Mouse (Mus musculus) lung, postnatal 36 days (tissue): Measurements from ENCODE around the gene Poll.
"Not testable (repeated sequence)": the region's sequence is repeated elsewhere in the genome, so short reads cannot be mapped to it uniquely, and the experiment has no call there.

Source experiments
- DNase-seq: peaks from one replicate; pipeline ENCODE4 v3.0.0; 2022; ENCODE audit warnings: mixed read lengths

Poll gene

GRCm38 (mm10) chr19:45577141-45577750 is 16.9 kb upstream of the Poll start:
- DNase-seq = no peak

DNA sequence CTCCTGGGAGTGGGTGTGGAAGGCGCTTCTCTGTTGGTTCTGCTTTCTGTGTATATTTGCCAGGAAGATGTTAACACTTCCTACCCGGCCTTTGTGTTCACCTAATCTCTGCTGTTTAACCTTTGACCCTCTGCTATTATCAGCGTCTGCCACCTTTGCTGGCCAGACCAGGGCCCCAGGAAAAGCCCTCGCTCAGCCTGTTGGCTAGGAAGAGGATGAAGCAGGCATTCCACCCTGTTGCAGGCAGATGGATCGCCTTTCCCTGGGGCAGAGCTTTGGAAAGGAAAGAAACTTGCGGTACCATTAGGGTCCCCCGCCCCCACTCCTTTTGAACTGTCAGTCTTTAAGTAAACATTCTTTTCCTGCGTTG is 15.3 kb upstream of the Poll start:
- no peak for DNase-seq

DNA sequence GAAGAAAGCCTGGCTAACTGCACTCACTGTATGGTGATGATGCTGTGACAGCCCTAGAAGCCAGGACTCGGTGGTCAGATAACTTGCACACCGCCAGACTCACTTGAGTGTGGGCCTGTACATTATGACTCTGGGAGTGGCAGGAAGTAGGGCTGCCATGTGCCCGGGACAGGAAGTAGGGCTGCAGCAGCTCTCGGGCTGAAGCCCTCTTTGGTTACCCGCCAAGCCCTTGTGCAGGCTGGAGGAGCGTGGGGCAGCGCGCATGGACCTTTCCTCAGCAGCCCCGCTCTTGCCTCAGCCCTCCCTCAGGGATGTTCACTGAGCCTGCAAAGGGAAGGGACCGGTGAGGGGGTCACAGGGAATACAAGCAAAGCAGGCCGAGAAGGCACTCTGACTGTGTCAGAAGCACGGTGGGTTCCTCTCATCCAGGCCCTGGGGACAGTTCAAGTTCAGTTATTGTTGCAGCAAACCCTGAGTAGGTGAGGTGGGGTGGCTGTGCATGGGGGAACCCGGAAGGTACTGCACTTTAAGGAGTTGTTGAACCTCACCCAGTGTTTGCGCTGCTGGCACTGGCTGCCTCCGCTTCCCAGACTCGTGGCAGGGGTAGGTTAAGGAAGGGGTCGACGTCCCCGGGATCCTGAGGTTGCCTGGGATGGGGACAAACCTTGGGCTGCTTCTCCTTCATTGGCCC is 14.8 kb upstream of the Poll start:
- peak; percentile 62 for DNase-seq

DNA sequence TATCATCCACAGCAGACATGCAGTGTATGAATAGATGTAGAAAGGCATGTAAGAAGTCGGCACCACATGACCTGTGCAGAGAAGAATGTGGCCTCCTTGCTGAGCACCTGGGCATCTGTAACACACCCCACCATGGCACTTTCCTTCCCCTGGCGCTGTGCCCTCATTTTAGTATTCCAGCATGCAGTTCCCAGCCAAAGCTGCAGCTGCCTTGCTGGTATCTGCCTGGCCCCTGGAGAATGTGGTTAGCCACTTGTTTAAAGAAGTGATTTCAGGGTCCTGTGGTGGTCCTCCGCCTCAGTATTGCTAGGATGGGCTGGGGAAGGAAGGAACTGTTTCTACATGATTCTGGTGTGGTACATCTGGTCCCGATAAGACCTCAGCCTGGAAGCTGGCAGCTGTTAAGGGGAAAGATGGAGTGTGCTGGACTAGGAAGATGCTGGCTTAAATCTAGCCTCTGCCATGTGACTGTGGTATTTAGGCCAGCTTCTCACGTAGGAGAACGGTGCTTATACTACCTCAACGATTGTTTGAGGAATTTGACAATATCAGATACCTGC is 14.1 kb upstream of the Poll start:
- peak; percentile 34 for DNase-seq

- peak; percentile 87 for DNase-seq
These were observed 13.5 kb upstream of the Poll start for GRCm38 (mm10) chr19:45573861-45574267.

DNA sequence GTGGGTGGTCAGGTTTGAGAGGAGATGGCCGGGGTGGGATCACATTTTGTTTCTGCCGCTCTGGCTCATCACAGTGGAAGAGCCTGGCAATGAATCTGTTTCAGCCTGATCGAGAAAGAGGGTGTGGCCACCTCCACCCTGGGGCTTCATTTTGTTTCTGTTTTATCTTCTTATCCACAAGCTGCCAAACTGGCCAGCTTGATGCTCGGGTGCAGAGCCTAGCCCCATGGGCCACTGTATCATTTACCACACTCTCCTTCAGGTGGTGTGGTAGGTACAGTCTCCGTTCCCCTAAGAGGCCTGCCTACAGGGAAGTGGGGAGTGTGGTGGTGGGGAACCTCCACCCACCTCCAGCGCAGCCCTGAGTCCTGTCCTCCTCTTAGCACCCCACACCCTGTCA is 12.7 kb upstream of the Poll start:
- no peak for DNase-seq

DNA sequence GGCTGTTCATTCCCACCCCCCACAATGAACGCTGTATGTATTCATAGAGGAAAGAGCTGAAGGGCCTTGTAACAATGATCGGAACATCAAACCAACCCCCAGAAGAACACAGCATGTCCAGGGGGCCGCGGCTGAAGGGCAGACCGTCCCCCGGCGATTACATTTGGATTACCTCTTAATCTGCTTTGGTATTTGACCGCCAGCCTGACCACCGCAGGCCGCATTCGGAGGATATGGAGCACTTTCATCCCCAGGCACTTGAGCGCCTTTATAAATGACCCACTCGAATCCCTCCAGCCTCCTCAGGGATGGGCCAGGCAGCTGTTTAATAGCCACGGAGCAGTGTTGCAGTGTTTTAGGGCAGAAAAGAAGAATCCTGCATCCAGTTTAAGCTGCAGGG is 7.0 kb upstream of the Poll start:
- no peak for DNase-seq

- no peak for DNase-seq
These were observed 5.8 kb upstream of the Poll start for GRCm38 (mm10) chr19:45565925-45566715.

DNA sequence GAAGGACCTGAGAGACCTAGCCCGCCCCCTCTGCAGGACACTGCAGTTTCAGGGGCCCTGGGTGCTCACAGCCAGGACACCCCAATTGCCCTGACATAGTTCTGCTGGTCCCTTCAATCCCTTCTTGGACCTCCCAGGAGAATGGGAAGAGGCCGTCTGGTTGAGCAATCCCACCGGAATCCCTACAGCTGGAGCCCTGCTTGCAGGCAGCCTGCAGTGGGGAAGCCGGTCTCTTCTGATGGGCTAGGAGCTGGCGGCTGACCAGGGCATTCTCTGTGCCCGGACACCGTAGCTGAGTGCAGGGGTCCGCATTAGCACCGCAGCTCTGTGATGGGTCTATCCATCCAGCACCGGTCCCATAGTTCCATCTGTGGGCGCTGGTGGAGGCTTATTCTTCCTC is 6.2 kb downstream of the Poll start:
- DNase-seq = no peak

- DNase-seq = no peak
These were observed 8.1 kb downstream of the Poll start for GRCm38 (mm10) chr19:45552187-45552586.

GRCm38 (mm10) chr19:45549948-45550347 is 10.4 kb downstream of the Poll start:
- no peak for DNase-seq

DNA sequence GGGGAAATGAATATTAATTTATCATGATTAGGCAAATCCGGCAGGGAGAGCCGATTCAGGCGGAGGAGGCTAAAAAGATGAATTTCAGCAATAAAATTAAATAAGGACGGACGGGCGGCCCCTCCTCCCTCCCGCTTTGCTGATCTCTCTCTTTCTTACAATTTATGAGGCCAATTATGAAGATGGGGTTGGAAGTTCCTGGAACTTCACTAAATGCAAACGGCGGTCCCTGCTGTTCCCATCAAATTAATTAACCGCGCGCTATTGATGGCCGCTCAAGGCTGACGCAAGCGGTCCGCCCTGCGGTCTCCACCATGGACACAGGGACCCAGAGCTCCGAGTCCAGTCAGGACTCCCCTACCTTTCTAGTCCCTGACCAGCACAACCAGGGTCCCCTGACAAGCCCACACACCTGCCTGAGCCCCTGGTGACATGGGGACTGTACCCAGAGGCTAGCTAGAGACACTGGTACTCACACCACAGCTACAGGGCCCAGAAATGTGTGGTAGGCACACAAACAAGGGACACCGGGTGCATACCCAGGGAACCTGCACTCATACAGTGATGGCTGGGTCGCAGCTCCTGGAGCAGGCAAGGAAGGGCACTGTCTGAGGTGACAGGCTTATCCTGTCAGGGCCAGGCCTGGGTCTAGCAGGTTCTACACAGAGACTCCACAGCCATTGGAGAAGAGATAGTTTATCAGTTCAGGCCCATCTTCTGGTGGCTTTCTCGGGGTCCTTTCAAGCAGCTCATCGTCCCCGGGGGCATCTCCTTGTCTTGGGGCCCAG is 11.0 kb downstream of the Poll start:
- DNase-seq = no peak

- DNase-seq = not testable (repeated sequence)
These were observed 12.1 kb downstream of the Poll start for GRCm38 (mm10) chr19:45548196-45548595.

DNA sequence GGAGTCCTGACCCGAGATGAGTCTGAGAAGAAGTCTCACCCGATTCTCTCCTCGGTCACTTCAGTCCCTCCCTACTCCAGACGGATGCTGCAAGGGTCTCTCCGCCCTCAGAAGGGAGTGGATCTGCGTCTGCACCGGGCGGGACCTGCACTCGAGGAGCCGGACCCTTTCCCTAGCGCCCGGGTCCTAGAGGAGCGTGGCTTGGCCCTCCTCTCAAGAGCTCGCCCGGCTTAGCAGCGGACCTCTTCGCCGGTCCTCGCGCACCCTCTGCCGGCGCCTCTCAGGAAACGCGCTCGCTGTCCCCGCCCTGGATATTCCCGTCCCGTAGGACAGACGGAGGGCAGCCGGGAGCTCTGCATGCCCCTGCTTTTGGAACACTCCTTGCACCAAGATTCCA is 15.4 kb downstream of the Poll start:
- DNase-seq = peak; percentile 87

- peak; percentile 28 for DNase-seq
These were observed 16.0 kb downstream of the Poll start for GRCm38 (mm10) chr19:45544152-45544924.

DNA sequence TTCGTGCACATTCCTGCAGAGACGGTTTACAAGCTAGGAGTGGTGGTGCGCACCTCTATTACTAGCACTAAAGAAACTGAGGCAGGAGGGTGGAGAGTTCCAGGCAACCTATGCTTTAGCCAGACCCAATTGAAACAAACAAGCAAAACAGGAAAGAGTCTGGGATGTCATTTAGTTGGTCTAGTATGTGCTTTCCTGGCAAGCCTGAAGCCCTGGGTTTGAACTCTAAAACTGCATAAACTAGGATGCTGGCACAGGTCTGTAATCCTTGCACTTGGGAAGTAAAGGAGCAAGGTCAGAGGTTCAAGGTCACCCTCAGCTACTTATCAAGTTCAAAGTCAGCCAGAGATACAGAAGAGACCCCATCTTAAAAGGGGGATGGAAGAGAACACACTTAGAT is 18.3 kb downstream of the Poll start:
- DNase-seq = no peak

GRCm38 (mm10) chr19:45541409-45542041 is 18.8 kb downstream of the Poll start:
- DNase-seq = no peak

GRCm38 (mm10) chr19:45540657-45541408 is 19.5 kb downstream of the Poll start:
- DNase-seq = no peak

- peak; percentile 85 for DNase-seq
These were observed 22.8 kb downstream of the Poll start for GRCm38 (mm10) chr19:45537505-45537904.

- no peak for DNase-seq
These were observed 24.4 kb downstream of the Poll start for GRCm38 (mm10) chr19:45535929-45536328.

- DNase-seq = no peak
These were observed 25.1 kb downstream of the Poll start for GRCm38 (mm10) chr19:45535214-45535735.
